Mouse (Mus musculus): ENCODE measurements at regions not wholly inside any gene's neighbourhood (a gene's known extent, or its start where the extent isn't known, plus 50 kb on each side); places are given as distances from the start of the nearest gene placed in this dataset.

DNA sequence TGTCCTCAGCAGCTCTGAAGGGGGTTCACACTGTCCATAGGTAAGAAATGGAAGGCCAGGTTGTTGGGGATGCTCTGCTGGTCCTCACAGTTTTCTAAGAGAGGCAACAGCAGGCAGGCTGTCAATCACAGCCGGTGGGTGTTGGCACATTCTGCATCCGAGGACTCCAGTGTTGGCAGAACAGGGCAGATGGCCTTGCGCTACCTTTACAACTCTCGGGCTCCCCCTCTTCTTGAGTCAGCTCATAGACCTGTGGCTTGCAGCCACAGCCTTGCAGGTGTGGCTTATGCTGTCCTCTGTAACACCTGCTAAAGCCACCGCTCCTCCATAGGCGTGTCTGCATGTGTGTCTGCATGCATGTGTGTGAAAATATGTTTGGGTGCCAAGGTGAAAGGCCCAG is 75.2 kb upstream of the Sulf2 start:
- no peaks in the 10 kb centered on the region for H3K36me3 ChIP-seq (ENCODE audit: control insufficient read depth, insufficient read depth, low read length)
- 80% methylated on average over 6 of the region's 6 CpGs for WGBS
- H3K9ac ChIP-seq (replicated peaks; ENCODE audit: low read depth, low read length): no peak overlapping the region
- H3K4me1 ChIP-seq (ENCODE audit: control insufficient read depth, insufficient read depth, low read length): peaks cover 11% of the 10 kb centered on the region
- H3K9me3 ChIP-seq (ENCODE audit: control insufficient read depth, low read depth, low read length): no peaks in the 10 kb centered on the region
- H3K4me2 ChIP-seq (replicated peaks; ENCODE audit: low read depth, low read length): no peak overlapping the region
- no peak for ATAC-seq (ENCODE audit: insufficient number of reproducible peaks, insufficient read depth, low FRiP score, low read depth)
- H3K27me3 ChIP-seq (ENCODE audit: control insufficient read depth, insufficient read depth, low read length): no peaks in the 10 kb centered on the region
- H3K27ac ChIP-seq (ENCODE audit: low read length): no peak overlapping the region
- H3K4me3 ChIP-seq (ENCODE audit: low read depth, low read length): no peak overlapping the region

DNA sequence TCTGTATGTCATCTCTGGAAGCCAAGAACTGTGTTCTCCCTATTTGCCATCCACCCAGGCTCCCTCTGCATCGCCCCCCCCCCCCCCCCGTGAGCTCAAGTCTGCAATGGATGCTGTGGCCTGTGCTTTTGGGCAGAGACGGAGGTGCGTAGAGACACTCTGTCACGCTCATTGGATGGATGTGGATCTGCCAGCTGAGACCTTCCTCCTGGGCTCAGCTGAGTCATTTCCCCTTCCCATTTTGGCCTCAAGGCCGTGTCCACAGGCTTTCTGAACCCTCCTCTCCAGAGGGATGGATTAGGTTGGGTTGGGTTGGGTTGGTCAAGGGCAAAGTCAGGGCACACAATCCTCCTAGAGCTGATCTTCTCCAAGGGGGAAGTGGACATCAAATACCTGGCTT is 72.9 kb upstream of the Sulf2 start:
- Histone ChIP-seq H3K27ac (ENCODE audit: low read length) (no peak overlapping the region), H3K36me3 (ENCODE audit: control insufficient read depth, insufficient read depth, low read length) (no peaks in the 10 kb centered on the region), H3K4me2 (replicated peaks; ENCODE audit: low read depth, low read length) (no peak overlapping the region), H3K9me3 (ENCODE audit: control insufficient read depth, low read depth, low read length) (no peaks in the 10 kb centered on the region), H3K27me3 (ENCODE audit: control insufficient read depth, insufficient read depth, low read length) (no peaks in the 10 kb centered on the region), H3K9ac (replicated peaks; ENCODE audit: low read depth, low read length) (no peak overlapping the region), H3K4me3 (ENCODE audit: low read depth, low read length) (no peak overlapping the region), H3K4me1 (ENCODE audit: control insufficient read depth, insufficient read depth, low read length) (peaks cover 11% of the 10 kb centered on the region)
- 81% methylated on average over 6 of the region's 6 CpGs for whole genome bisulfite sequencing
- ATAC-seq (ENCODE audit: insufficient number of reproducible peaks, insufficient read depth, low FRiP score, low read depth): no peak

DNA sequence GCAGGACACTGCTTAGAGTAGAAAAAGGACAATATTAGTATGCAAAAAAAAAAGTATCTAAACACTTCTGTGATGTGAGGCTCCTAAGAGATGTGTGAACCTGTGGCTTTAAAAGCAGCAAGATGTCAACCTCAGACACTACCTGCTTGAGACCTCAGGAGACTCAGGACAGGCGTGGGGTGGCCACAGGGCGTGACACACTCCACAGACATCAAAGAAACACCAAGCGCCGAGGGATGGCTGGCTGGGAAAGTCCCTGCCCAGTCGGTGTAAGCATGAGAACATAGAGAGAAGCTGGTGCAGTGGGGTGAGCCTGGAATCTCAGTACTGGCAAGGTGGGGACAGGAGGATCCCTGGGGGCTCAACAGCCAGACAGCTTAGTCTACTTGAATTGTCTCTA is 72.0 kb upstream of the Sulf2 start:
- Histone ChIP-seq H3K4me3 (ENCODE audit: low read depth, low read length) (no peak overlapping the region), H3K36me3 (ENCODE audit: control insufficient read depth, insufficient read depth, low read length) (no peaks in the 10 kb centered on the region), H3K4me1 (ENCODE audit: control insufficient read depth, insufficient read depth, low read length) (peaks cover 6% of the 10 kb centered on the region), H3K27me3 (ENCODE audit: control insufficient read depth, insufficient read depth, low read length) (no peaks in the 10 kb centered on the region), H3K9me3 (ENCODE audit: control insufficient read depth, low read depth, low read length) (no peaks in the 10 kb centered on the region), H3K4me2 (replicated peaks; ENCODE audit: low read depth, low read length) (no peak overlapping the region), H3K27ac (ENCODE audit: low read length) (no peak overlapping the region), H3K9ac (replicated peaks; ENCODE audit: low read depth, low read length) (no peak overlapping the region)
- WGBS: 64% methylated on average over 5 of the region's 5 CpGs
- ATAC-seq (ENCODE audit: insufficient number of reproducible peaks, insufficient read depth, low FRiP score, low read depth): no peak

DNA sequence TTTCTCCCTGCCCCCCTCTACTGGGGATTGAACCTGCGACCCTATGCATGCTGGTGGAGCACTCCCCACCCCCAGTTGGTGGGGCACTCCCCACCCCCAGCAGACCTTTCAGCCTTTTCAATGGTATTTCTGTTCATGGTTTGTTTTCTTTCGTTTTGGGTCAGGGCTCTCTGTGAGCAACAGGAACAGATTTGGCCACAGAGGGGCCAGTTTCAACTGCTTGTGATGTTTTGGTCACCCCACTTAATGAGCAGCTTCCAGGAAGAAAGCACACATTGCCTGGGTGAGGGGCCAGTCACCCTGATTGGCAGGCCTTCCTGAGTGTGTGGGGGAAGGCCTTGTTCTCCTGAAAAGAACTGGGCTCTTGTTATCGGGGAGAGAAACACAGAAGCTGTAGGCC is 71.5 kb upstream of the Sulf2 start:
- ATAC-seq (ENCODE audit: insufficient number of reproducible peaks, insufficient read depth, low FRiP score, low read depth): no peak
- no peak overlapping the region for H3K9ac ChIP-seq (replicated peaks; ENCODE audit: low read depth, low read length)
- no peak overlapping the region for H3K4me3 ChIP-seq (ENCODE audit: low read depth, low read length)
- H3K36me3 ChIP-seq (ENCODE audit: control insufficient read depth, insufficient read depth, low read length): no peaks in the 10 kb centered on the region
- 30% methylated on average over 3 of the region's 3 CpGs for WGBS
- H3K4me1 ChIP-seq (ENCODE audit: control insufficient read depth, insufficient read depth, low read length): peaks cover under 1% of the 10 kb centered on the region; the same call in 1 of the 2 replicates
- H3K27ac ChIP-seq (ENCODE audit: low read length): no peak overlapping the region
- H3K27me3 ChIP-seq (ENCODE audit: control insufficient read depth, insufficient read depth, low read length): no peaks in the 10 kb centered on the region
- no peaks in the 10 kb centered on the region for H3K9me3 ChIP-seq (ENCODE audit: control insufficient read depth, low read depth, low read length)
- no peak overlapping the region for H3K4me2 ChIP-seq (replicated peaks; ENCODE audit: low read depth, low read length)

DNA sequence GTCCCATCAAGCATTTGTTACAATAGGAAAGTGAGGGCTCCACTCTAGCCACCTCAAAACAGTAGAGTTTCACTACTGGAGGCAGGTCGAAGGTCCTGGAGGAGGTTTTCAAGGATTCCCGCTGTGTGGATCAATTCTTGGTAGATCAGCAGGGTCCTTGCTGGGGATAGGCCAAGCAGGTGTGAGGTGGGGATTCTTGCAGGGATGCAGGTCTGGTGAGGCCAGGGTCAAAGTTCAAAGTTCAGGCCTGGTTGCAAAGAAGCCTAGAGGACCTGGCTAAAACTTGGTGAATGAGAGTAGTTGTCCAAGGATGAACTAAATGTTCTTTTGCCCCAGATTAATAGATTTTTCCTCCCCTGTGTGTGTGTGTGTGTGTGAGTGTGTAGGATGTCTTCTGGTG is 70.9 kb upstream of the Sulf2 start:
- WGBS: 93% methylated on average over 2 of the region's 2 CpGs
- H3K4me1 ChIP-seq (ENCODE audit: control insufficient read depth, insufficient read depth, low read length): no peaks in the 10 kb centered on the region
- H3K4me3 ChIP-seq (ENCODE audit: low read depth, low read length): no peak overlapping the region
- no peak overlapping the region for H3K27ac ChIP-seq (ENCODE audit: low read length)
- H3K36me3 ChIP-seq (ENCODE audit: control insufficient read depth, insufficient read depth, low read length): no peaks in the 10 kb centered on the region
- no peak overlapping the region for H3K9ac ChIP-seq (replicated peaks; ENCODE audit: low read depth, low read length)
- H3K9me3 ChIP-seq (ENCODE audit: control insufficient read depth, low read depth, low read length): no peaks in the 10 kb centered on the region
- no peak overlapping the region for H3K4me2 ChIP-seq (replicated peaks; ENCODE audit: low read depth, low read length)
- no peak for ATAC-seq (ENCODE audit: insufficient number of reproducible peaks, insufficient read depth, low FRiP score, low read depth)
- no peaks in the 10 kb centered on the region for H3K27me3 ChIP-seq (ENCODE audit: control insufficient read depth, insufficient read depth, low read length)

DNA sequence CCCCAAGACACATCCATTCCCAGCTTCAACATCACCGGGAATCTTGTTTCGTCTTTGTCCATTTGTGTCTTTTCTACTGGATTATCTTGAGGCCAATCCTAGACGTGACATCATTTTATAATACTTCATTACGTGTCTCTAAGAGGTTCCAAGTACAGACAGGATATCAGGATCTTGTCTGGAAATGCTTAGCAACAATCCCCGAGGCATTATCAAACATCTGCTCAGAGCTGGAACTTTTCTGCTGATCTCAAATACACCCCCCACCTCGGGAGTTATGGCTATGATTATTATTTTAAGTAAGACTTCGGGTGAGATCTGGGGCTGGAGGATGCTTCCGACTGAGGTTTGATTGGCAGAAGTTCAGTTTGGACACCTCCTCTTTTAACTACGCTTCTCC is 69.9 kb upstream of the Sulf2 start:
- Histone ChIP-seq H3K9me3 (ENCODE audit: control insufficient read depth, low read depth, low read length) (no peaks in the 10 kb centered on the region), H3K27me3 (ENCODE audit: control insufficient read depth, insufficient read depth, low read length) (no peaks in the 10 kb centered on the region), H3K9ac (replicated peaks; ENCODE audit: low read depth, low read length) (no peak overlapping the region), H3K4me2 (replicated peaks; ENCODE audit: low read depth, low read length) (no peak overlapping the region), H3K4me1 (ENCODE audit: control insufficient read depth, insufficient read depth, low read length) (no peaks in the 10 kb centered on the region), H3K36me3 (ENCODE audit: control insufficient read depth, insufficient read depth, low read length) (no peaks in the 10 kb centered on the region), H3K4me3 (ENCODE audit: low read depth, low read length) (no peak overlapping the region), H3K27ac (ENCODE audit: low read length) (no peak overlapping the region)
- WGBS: 81% methylated on average over 9 of the region's 9 CpGs
- no peak for ATAC-seq (ENCODE audit: insufficient number of reproducible peaks, insufficient read depth, low FRiP score, low read depth)

DNA sequence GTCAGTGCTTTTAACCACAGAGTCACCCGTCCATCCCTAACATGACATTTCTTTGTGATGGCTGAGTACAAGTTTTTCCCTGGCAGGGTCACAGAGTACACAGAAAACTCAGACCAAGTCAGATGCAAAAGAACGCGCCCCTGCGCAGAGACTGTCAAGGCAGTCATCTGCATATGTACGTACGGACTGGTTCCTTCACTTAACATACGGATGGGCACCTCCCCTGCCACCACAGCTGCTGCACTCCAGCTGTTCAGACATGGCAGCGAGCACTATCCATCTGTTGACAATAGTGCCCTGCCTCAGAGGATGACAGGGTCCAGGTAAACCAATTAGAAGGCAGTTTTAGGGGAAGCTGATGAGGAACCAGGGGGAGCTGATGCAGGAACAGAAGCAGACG is 63.3 kb upstream of the Sulf2 start:
- no peak overlapping the region for H3K27ac ChIP-seq (ENCODE audit: low read length)
- 80% methylated on average over 9 of the region's 9 CpGs for WGBS
- no peak overlapping the region for H3K9ac ChIP-seq (replicated peaks; ENCODE audit: low read depth, low read length)
- ATAC-seq (ENCODE audit: insufficient number of reproducible peaks, insufficient read depth, low FRiP score, low read depth): no peak
- H3K9me3 ChIP-seq (ENCODE audit: control insufficient read depth, low read depth, low read length): no peaks in the 10 kb centered on the region
- H3K4me2 ChIP-seq (replicated peaks; ENCODE audit: low read depth, low read length): no peak overlapping the region
- H3K4me3 ChIP-seq (ENCODE audit: low read depth, low read length): no peak overlapping the region
- no peaks in the 10 kb centered on the region for H3K27me3 ChIP-seq (ENCODE audit: control insufficient read depth, insufficient read depth, low read length)
- no peaks in the 10 kb centered on the region for H3K36me3 ChIP-seq (ENCODE audit: control insufficient read depth, insufficient read depth, low read length)
- no peaks in the 10 kb centered on the region for H3K4me1 ChIP-seq (ENCODE audit: control insufficient read depth, insufficient read depth, low read length)

DNA sequence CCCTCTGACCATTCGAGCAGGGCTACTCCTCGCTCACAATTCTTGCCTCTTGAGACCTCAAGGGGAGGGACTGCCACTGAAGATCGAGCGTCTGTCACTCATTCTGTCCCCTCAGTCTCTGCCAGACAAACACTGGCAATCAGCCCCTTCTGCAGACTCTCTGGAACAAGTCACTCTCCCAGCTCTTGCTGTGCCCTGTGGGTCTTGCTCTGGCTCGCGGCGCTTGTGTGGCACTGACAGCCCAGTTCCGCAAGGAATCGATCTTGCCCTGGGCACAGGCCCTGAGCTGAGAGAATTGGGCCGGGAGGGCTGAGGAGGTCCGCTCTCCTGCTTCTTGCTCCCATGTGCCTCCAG is 61.0 kb upstream of the Sulf2 start:
- H3K27me3 ChIP-seq (ENCODE audit: control insufficient read depth, insufficient read depth, low read length): no peaks in the 10 kb centered on the region
- H3K9me3 ChIP-seq (ENCODE audit: control insufficient read depth, low read depth, low read length): no peaks in the 10 kb centered on the region
- H3K9ac ChIP-seq (replicated peaks; ENCODE audit: low read depth, low read length): no peak overlapping the region
- H3K27ac ChIP-seq (ENCODE audit: low read length): no peak overlapping the region
- H3K4me2 ChIP-seq (replicated peaks; ENCODE audit: low read depth, low read length): no peak overlapping the region
- H3K4me1 ChIP-seq (ENCODE audit: control insufficient read depth, insufficient read depth, low read length): no peaks in the 10 kb centered on the region
- H3K36me3 ChIP-seq (ENCODE audit: control insufficient read depth, insufficient read depth, low read length): no peaks in the 10 kb centered on the region
- ATAC-seq (ENCODE audit: insufficient number of reproducible peaks, insufficient read depth, low FRiP score, low read depth): no peak
- H3K4me3 ChIP-seq (ENCODE audit: low read depth, low read length): no peak overlapping the region
- 82% methylated on average over 11 of the region's 11 CpGs for WGBS

DNA sequence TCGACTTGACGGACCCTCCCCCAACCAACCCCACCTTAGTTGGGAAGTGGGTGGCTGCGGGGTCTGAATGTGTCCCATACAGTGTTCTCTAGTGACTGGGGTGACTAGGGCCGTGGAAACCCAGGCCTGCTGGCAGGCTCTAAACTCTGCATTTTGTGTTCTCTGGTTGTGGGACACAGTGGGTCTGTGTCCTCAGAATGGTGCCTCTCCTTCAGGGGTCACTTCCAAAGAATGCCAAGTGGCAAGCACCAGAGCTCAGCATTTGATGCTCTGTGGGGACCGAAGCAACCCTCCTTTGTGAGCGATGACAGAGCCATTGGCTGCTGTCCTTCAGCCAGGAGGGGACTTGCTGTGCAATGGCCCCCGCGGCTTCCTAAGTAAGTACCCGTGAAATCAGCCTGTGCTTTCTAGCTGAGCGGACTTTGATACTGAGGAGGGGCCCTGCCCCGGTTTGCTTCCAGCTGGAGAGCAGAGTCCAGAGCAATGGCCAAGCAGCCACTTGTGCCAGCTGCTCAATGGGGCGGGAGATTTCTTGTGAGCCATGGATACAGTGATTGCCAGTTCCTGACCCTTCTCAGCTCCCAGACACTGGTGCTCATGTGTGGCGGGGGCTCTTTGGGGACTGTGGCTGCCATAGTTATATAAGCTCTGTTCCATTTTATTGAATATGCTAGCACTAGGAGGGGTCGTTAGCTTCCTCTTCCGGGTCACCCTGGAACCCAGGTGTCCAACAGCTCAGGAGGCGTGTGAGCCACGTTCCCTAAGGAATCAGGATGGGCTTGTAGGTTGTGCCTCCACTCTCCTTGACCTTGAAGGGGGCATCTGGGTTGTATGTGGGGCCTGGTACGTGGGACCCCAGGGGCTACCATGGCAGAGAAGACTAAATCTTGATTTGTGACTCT is 60.4 kb upstream of the Sulf2 start:
- H3K9me3 ChIP-seq (ENCODE audit: control insufficient read depth, low read depth, low read length): no peaks in the 10 kb centered on the region
- no peak overlapping the region for H3K4me3 ChIP-seq (ENCODE audit: low read depth, low read length)
- ATAC-seq (ENCODE audit: insufficient number of reproducible peaks, insufficient read depth, low FRiP score, low read depth): no peak
- no peaks in the 10 kb centered on the region for H3K4me1 ChIP-seq (ENCODE audit: control insufficient read depth, insufficient read depth, low read length)
- H3K27ac ChIP-seq (ENCODE audit: low read length): no peak overlapping the region
- no peak overlapping the region for H3K9ac ChIP-seq (replicated peaks; ENCODE audit: low read depth, low read length)
- no peaks in the 10 kb centered on the region for H3K27me3 ChIP-seq (ENCODE audit: control insufficient read depth, insufficient read depth, low read length)
- H3K36me3 ChIP-seq (ENCODE audit: control insufficient read depth, insufficient read depth, low read length): no peaks in the 10 kb centered on the region
- no peak overlapping the region for H3K4me2 ChIP-seq (replicated peaks; ENCODE audit: low read depth, low read length)
- WGBS: 75% methylated on average over 18 of the region's 18 CpGs

Measured in stomach, embryonic 14.5 days (tissue).